Mouse (Mus musculus) adrenal gland, postnatal 4 days (tissue): Measurements from ENCODE around the gene Dlg4. TPM values are rescaled to one million over a fixed set of nuclear protein-coding genes. Genes with fewer than 3 reads are reported as not detected.

Experiments
- DNase-seq, 2 experiments: peaks; one replicate each; pipeline ENCODE4 v3.0.0; 2021 to 2022; ENCODE audit warnings: low spot score in 2 of 2, mixed read lengths in 2 of 2
- long read RNA-seq, 2 experiments: library from polyadenylated mRNA; stranded (forward); transcript quantifications; one replicate each; pipeline ENCODE4 v2.0.0; 2021
- total RNA-seq, 2 experiments: library from RNA; stranded (reverse); gene quantifications; 2 replicates each; pipeline ENCODE4 v1.2.3; 2021

Gene Dlg4
- total RNA-seq: 10 to 100 TPM; 63.0 to 64.4 TPM
- long read RNA-seq, experiment 1, partial matches to known transcripts: 0 of 5 reads
- long read RNA-seq, experiment 1, other reads (novel, unspliced or antisense): 5 of 5 reads
- long read RNA-seq, experiment 2, partial matches to known transcripts: 0 of 10 reads
- long read RNA-seq, experiment 2, other reads (novel, unspliced or antisense): 10 of 10 reads

DNA sequence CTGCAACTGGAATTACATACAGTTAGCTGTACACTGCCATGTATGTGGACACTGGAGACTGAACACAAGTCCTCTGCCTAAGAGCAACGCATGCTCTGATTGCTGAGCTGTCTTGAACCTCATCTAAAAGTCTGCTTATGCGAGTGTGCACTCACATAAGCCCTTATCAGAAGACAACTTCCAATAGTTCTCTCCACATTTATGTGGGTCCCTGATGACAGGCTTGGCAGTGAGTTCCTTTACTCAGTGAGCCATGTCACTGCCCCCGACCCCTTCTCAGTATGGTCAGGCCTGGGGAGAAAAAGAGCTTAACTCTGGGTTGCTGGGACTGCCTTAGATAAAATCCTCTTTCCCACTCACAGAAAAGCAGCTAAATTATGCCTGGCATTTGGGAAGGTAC is at the start of gene Dlg4:
TSS of gene Dlg4 (plus strand) at position 274 of the 400 bp plus-strand sequence.
- no peak for DNase-seq

DNA sequence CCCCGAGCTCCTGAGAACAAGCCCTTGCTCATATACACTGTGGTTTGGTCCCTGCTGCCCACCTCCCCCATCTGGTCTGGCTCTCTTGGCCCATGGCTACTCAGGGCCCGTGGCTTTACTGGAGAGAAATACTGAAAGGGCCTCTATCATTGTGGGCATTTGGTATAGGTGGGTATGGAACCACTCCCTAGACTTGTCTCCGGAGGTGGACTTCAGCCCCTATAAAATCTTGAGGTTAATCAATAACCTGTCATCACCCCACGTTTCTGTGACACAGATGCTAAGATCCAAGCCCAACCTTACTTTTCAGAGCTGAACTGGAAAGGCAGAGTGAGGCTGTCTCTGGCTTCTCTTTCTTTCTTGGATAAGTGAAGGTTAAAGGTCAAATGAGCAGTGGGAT is 47.9 kb upstream of the Dlg4 start:
- DNase-seq: no peak

DNA sequence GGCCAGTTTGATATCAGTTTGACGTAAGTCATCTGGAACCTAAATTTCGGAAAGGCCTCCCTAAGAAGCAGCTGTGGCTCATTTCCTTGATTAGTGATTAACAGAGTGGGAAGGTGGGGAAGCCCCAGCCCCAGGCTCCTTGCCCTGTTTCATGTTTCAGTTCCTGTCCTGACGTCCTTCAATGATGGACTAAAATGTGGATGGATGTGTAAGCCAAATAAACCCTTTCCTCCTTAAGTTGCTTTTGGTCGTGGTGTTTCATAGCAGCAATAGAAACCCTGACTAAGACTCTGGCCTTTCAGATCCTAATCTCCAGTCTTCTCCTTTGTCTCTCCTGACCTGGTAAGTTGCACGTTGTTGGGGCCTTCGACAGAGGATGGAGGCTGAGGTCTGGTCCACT is 46.5 kb upstream of the Dlg4 start:
- DNase-seq: no peak

DNA sequence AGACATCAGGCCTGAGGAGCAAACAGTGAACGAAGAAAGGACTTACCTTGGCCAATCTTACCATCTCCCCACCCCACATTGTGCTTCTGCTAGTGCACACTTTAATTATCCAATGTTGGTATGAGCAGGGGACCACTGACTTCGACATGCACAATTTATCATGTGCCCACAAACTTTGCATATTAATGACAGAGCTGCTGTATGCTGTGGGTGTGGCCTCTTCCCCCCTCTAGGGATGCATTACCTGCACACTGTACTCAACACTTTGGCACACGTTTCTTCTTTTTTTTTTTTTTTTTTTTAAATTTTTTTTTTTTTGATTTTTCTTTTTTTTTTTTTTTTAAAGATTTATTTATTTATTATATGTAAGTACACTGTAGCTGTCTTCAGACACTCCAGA is 46.0 kb upstream of the Dlg4 start:
- no peak for DNase-seq

DNA sequence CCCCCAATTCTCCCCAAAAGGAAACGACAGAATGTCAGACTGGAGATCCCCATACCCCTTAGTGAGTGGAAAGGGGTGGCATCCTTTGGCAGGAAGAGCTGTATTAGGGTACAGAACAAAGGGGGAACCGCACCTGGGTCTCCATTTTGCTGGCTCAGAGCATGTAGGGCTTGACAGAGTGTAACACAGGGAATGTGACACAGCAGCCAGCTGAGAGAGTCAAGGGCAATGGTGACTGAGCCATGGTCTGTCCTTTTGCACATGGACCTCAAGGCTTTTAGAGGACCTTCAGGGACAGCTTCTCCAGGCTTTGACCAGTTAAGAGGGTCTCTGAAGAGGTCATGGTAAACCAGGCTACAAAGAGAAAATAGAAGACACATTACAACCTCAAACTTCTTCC is 41.8 kb upstream of the Dlg4 start:
- DNase-seq: no peak

DNA sequence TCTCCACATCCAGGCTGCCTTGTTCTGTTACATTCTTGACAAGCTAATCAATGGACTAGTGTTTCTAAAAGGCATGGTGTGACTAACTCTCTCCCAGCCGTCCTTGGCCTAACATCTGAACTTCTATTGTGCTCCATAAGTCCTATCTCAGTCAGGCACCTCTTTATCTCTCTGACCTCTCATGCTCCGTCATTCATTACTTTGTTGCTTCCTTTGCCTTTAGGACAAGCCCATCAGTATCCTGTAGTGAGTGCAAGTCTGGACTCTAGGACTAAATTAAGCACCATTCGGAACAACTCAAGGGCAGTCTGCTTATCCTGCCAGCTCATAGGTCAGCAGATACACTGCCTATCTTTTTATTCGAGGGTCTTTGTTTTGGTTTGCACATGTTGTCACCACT is 40.5 kb upstream of the Dlg4 start:
- DNase-seq: no peak

DNA sequence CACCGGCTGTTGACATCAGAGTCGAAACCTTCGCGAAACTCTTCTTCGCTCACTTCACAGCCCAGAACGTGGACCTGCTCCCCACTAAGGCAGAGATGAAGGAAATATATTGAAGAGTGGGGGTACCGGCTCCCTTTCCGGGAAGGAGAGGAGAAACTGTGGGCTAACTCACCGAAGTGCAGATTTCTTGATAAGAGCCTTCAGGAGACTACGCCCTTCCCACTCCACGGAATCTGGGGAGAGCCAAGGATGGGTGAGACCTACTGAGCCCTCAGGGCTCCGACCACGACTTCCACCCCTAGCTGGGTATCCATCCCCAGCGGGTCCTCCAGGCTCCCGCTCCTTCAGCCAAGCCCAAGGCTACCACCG is 36.9 kb upstream of the Dlg4 start:
- no peak for DNase-seq

DNA sequence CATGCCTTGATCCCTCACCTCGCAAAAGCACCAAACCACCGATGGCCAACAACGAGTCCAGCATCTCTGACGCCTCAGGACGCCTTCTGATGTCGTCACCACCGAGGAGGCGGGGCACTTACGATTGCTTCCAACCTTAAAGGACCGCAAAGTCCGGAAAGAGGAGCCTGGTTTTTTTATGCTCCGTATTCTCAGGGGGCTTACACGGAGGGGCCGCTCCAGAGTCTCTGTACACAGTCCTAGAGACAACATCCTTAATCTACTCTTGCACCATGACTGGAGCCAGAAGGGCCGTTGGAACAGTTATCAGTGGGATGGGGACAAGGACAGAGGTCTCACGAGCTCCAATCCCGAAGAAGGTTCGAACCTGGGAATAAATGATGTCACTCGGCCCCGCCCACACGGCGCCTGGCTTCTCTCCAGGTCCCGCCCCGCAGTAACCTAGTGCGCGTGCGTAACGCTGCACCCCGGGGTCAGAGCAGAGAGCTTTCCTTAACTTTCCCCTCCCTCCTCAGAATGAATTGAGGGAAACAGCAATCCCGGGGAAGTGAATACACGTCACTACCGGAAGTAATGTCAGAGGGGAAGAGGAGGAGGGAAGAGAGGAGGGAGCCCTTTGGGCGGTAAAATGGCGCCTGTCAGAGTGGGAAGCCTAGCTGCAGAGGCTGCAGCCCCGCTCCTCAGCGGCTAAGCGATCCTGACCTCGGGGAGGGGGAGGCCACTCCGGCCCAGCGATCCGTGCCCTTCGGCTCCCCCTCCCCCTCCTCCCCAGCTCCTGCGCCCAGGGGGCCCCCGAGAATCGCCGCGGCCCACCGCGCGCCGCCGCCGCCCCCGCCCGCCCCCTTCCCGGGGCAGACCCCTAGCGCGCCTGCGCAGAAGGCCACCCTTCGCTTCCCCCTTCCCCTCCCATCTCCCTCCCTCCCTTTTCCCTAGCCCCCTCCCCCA is 36.3 kb upstream of the Dlg4 start:
- peak; percentile 93 to 96 for DNase-seq

DNA sequence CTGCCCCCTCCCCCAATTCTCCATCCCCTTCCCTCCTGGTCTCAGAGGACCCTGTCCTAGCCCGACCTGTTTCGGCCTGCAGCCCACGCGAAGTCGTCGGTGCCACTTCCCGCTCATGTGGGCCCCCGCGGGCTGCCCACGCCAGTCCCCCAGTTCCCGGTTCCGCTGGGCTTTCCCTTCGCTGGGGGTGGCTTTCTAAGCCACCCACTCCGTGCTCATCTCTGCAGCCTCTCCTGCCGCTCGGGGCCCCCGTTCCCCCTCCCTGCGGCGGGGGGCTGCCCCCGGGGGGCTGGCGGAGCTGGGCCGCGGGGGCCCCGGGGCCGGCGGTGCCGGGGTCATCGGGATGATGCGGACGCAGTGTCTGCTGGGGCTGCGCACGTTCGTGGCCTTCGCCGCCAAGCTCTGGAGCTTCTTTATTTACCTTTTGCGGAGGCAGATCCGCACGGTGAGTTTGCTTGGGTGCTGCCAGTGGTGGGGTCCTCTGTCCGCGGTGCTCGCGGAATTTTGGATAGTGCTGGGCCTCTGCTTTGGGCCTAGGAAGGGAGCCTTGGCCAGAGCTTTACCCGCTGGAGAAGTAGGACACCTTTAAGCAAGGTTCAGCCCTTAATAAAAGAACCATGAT is 35.5 kb upstream of the Dlg4 start, which contains the start of gene Ctdnep1:
TSS of gene Ctdnep1 (plus strand) at position 16 of the 622 bp plus-strand sequence.
- no peak for DNase-seq

DNA sequence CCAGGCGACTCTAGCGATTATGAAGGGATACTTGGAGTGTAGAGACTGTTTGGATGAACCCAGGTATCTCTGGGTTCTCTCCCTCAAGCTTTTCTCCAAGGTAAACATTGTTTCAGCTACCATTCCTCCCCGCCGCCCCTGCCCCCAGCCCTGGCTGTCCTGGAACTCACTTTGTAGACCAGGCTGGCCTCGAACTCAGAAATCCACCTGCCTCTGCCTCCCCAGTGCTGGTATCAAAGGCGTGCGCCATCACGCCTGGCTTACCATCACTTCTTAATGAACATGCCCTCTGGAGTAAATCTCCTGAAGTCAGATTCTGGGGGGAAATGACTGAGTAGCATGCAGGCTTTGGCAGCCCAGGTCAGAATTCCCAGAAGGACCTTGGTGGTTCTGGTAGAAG is 34.5 kb upstream of the Dlg4 start, which contains the start of gene Elp5:
TSS of gene Elp5 (minus strand) at position 293 of the 400 bp plus-strand sequence.
- no peak for DNase-seq

DNA sequence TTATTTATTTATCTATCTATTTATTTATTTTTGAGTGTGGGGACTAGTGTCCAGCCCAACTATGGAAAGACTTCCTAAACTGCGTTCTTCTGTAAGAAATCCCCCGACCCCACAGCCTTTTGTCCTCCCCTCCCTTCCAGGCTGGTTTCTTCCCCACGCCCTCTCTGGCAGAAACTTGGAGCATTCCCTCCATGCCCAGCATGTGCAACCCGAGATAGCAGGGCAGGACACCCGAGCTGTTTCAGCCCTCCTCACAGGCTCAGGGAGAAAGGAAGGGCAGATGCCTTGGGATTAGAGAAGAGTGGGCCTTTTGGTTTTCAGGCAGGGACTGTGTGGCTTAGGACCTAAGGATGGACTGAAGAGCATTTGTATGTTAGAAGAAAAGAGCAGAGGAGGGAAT is 33.9 kb upstream of the Dlg4 start:
- DNase-seq: no peak

DNA sequence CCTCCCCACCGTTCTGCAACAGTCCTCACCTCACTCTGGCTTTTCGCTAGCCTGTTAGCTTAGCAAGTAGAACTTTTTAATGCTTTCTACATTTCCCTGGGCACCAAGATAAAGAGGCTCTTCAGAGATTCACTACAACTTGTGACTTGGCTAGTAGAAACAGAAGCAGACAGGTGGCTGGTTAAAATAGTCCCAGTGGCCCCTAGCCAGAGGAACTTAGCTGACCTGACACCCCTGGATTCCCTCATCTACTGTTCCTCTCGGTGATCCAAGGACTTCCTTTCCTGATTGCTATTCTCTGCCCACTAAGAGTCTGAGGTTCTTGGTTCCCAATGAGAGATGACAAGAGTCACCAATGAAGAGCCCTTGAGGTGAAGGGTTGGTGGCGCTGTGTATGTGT is 33.4 kb upstream of the Dlg4 start:
- no peak for DNase-seq

DNA sequence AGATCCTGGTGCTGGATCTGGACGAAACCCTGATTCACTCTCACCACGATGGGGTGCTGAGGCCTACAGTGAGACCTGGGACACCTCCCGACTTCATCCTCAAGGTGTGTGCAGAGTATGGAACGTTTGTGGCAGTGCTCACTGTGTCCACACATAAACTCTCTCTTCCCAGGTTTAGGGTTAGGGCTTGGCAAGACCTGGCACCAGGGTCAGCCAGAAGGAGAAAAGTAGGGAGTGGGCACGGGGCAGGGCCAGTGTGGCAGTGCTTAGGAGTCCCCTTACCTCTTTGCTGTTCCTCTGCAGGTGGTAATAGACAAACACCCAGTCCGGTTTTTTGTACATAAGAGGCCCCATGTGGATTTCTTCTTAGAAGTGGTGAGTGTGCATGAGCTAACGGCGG is 32.3 kb upstream of the Dlg4 start:
- no peak for DNase-seq

DNA sequence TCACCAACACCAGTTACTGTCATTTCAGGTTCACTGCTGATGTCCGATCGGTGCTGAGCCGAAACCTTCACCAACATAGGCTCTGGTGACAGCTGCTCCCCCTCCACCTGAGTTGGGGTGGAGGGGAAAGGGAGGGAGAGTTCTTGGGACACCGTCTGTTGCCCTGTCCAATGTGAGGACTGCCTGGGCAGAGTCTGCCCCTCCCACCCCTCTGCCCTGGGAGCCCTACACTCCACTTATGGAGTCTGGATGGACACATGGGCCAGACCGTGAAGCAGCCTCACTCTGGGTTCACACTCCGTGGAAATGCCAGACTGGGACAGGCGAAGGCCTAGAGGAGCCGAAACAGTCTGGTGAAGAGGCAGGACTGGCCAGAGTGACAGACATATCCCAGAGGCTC is 26.8 kb upstream of the Dlg4 start:
- no peak for DNase-seq

DNA sequence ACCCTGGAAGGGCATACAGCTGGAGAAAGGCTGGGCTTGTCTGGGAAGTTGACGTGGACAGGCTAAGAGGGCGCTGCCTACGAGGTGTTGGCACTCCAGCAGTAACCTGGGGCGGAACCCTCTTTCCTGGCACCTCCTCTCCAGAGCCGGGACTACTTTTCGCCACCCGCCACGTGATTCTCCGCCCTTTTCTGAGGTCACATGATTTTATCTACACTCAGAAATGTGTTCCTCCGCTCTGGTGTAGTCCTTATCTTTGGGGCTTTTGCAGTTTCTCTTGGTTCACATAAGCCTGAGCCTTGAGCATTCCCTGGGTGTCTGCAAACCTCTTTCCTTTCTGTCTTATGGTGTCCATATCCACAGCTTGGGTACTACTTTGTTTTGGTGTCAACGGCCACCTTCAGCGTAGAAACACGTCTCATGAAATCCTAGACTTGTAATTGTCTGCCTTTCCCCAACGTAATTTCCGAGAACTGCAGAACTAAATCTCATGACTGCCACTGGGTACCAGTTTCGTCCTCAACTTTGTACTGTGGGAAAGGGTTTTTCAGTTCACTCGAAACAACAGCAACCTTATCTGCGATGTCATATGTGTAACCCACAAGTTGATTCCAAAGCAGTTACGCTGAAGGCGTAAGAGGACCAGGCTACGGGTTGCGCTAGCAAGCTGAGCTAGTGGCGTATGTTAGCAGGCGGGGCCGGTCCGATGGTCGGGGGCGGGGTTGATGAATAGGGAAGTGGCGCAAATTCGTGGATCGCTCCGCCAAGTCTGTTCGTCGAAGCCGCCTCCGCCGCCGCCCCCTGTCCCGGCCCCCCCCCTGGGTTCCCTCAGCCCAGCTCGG is 25.7 kb upstream of the Dlg4 start, which contains the start of gene Gabarap:
TSS of gene Gabarap (plus strand) at position 294 of the 842 bp plus-strand sequence.
- DNase-seq: peak; percentile 85 to 95

DNA sequence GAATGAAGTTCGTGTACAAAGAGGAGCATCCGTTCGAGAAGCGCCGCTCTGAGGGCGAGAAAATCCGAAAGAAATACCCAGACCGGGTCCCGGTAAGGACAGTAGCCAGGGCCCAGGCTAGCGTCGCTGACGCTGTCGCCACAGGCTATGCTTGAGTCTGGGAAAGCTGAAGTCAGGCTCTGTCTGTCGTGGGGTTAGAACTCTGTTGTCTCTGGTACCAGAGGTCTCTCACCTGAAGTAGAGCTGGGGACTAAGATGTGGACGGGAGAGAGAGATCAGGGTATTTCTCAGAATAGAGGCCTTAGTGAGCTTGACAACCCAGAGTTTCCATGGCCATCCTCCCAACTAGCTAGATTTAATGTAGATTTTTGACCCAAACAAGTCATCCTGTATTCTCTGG is 25.0 kb upstream of the Dlg4 start:
- no peak for DNase-seq

DNA sequence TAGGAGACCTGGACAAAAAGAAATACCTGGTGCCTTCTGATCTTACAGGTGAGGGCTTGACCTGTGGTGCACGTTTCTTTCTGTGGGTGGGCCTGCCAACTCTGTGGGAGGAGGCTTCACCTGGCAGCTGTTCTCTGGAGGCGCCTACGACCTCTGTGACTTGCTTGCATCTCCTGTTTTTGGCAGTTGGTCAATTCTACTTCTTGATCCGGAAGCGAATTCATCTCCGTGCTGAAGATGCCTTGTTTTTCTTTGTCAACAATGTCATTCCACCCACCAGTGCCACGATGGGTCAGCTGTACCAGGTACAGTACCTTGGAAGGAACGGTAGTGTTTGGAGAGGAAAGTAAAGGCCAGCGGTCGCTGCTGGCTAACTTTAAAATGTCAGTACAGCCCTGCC is 24.3 kb upstream of the Dlg4 start:
- DNase-seq: no peak

DNA sequence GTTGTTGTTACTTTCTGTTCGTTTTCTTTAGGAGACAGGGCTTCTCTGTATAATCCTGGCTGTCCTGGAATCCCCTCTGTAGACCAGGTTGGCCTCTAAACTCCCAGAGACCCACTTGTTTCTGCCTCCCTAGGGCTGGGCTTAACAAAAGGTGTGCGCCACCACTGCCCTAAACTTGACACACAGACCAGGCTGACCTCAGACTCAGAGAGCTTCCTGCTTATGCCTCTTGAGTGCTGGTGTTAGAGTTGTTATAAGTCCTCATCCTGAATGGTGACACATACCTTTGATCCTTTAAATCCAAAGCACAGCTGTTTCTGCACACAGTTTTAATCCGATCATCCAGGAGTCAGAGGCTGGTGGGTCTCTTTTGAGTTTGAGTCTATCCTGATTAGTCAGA is 23.8 kb upstream of the Dlg4 start:
- DNase-seq: no peak

DNA sequence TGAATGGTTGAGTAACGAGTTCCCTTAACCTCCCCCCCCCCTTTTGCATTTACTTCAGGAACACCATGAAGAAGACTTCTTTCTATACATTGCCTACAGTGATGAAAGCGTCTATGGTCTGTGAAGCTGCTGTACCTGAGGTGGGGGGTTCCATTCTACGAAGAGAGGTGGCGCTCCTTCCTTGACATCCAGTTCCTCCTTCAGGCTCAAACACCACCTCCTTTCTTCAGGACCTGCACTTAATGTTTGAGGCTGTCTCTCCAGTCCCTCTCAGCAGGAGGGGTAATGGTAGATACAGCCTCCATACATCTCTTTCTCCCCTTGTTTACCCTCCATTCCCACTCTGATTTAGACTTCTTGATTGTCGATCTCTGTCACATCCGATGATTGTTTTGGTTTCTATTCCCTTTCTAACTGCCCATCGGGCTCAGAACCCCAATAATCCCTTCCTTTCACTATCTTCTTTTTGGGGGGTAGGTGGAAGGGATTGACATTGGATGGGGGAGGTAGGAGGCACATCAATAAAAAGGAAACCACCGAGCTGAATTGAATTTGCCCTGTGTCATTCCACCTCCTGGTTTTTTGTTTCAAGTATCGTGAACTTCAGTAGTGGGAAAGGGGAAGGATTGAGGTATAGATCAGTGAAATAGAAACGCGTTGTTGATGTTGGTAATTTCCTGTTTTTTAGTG is 22.2 kb upstream of the Dlg4 start:
- DNase-seq: no peak

DNA sequence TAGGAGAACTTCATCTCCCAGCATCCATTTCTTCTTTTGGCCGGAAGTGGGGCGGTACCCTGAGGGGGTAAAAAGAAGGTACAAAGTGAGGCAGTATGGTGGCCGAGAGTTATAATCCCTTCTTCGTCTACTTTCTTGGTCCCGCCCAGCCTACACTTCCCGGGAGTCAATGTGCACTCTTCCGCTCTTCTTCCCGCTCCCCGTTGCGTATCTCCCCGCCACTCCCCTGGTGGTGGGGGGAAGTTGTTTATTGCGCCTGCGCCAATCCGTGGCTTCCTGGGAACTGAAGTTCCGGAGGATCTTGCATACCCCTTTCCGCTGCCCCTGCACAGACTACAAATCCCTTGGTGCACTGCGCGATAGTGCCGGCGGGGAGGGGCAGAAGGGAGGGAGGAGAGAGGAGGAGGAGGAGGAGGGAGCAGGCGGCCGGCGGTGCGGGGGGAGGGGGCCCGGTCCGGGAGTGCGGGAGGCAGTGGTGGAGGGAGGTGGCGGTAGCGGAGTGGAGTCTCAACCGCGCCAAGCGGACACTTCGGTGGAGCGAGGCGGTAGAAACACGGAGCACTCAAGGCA is 21.3 kb upstream of the Dlg4 start, which contains the start of gene Phf23:
TSS of gene Phf23 (plus strand) at position 387 of the 570 bp plus-strand sequence.
- peak; percentile 87 to 97 for DNase-seq
